Mouse (Mus musculus) cerebellum, adult 11 months (tissue): Measurements from ENCODE around the gene Hba-x.
"Not testable (repeated sequence)": the region's sequence is repeated elsewhere in the genome, so short reads cannot be mapped to it uniquely, and the experiment has no call there.

Experiments
- DNase-seq: peaks from one replicate; pipeline ENCODE4 v3.0.0; 2022

Gene Hba-x

DNA sequence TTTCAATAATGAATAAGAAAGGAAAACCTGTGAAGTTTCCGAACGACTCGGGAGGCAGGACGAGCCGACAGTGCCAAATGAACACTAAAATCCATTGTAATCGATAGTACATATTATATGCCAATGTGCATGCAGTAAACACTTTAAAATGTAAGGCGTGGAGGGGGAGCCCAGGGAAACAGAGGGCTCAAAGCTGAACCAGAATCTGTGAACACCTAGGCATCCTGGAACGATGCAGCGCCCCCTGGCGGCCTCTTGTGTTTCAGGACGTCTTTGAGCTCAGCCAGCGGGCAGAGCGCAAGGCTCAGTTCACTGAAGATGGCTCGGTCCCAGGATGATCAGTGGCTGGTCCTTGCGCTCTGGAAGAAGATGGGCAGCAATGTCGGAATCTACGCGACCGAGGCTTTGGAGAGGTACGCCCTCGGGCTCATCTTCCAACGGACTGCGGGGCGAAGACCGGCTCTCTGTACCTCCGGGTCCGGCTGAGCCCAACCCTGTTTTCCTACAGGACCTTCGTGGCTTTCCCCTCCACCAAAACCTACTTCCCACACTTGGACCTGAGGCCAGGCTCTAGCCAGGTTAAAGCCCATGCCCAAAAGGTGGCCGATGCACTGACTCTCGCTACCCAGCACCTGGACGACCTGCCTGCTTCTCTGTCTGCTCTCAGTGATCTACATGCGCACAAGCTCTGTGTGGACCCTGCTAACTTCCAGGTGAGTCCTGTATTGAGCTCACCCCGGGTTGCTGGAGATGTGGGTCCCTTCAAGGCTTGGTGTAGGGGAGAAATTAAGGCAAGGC, 10.7 kb downstream of the Hba-x start, which contains the start of gene Hbq1b:
Gene Hbq1b (plus strand): TSS at position 271 of the 798 bp plus-strand sequence.
- DNase-seq: peak; percentile 74

DNA sequence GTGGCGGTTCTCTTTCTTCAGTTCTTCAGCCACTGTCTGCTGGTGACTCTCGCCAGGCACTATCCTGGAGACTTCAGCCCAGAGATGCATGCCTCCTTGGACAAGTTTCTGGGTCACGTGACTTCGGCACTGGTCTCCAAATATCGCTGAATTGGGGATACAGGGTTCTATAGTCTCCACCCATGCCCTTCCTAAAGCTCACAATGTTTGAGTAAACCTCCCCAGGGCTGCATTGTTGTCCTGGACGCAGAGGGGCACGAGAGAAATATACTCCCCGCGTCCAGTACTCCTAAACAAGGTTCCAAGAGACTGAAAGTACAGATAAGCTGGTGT, 11.3 kb downstream of the Hba-x start:
- no peak for DNase-seq

DNA sequence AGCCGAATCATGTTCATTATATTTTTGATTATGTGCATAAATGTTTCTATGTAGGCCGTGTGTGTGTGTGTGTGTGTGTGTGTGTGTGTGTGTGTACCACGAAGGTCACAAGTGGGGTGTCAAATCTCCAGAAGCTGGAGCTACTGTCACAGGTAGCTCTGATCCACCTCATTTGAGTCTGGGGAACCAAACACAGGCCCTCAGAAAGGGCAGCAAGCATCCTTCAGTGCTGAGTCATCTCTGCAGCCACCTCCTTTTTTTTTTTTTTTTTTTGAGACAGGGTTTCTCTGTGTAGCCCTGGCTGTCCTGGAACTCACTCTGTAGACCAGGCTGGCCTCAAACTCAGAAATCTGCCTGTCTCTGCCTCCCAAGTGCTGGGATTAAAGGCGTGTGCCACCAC, 16.6 kb downstream of the Hba-x start:
- not testable (repeated sequence) for DNase-seq

DNA sequence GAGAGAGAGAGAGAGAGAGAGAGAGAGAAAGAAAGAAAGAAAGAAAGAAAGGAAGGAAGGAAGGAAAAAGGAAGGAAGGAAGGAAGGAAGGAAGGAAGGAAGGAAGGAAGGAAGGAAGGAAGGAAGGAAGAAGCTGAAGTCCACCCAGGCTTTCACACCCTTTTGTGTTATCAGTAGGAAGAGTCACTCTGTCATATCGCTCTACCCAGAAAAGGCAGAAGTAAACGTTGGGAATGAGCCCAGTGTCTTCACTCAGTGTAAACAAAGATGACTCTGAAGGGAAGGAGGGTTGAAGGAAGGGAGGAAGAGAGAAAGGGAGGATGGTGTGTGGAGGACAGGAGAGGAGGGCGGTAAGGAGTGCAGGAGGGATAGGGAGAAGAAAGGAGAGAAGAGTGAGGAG, 17.3 kb downstream of the Hba-x start:
- DNase-seq: not testable (repeated sequence)

DNA sequence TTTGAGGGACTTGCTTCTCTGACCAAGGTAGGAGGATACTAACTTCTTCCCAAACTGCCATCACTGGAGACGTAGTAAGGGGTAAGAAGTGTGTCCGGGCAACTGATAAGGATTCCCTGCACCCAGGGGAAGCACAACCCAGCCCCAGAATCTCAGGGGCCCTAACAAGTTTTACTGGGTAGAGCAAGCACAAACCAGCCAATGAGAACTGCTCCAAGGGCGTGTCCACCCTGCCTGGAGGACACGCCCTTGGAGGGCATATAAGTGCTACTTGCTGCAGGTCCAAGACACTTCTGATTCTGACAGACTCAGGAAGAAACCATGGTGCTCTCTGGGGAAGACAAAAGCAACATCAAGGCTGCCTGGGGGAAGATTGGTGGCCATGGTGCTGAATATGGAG, 20.0 kb downstream of the Hba-x start, which contains the start of gene Hba-a2:
Gene Hba-a2 (plus strand): TSS at position 287 of the 400 bp plus-strand sequence.
- DNase-seq: not testable (repeated sequence)

DNA sequence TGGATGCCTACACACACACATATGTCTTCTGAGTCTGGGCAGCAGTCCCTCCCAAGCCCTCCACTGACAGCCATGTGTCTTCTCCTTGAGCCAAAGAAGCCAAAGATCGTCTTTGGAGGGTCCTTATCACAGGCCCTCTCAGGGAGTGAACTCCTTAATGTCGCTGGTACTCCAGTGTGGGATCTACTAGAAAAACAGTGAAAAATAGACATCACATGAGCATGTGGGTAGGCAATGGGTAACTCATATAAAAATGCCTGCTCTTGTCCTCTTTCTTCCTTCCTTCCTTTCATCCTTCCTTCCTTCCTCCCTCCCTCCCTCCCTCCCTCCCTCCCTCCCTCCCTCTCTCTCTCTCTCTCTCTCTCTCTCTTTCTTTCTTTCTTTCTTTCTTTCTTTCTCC, 21.2 kb downstream of the Hba-x start:
- DNase-seq: not testable (repeated sequence)

DNA sequence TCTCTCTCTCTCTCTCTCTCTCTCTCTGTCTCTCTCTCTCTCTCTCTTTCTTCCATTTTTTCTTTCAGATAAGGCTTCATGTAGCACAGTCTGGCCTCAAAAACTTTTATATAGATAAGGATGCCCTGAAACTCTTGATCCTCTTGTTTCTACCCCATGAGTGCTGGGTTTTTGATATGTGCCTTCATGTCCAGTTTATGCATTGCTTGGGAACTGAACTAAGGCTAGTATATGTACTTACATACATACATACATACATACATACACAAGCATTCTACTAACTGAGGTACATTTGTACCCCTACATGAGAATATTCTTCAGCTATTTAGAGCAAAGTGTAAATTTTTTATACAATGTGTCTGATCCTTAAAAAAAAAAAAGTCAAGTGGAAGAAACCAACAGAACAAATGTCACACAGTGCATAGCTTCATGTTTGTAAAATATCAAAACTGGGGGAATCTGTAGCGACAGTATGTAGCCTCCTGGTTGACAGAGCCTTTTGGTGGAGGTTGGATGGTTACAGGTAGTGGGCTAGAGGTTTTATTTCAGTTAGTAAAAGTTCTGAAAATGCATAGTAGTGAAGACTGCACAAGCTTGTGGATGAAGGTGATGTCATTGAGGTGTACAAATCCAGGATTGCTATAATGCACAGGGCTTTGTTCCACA, 21.8 kb downstream of the Hba-x start:
- DNase-seq: no peak

DNA sequence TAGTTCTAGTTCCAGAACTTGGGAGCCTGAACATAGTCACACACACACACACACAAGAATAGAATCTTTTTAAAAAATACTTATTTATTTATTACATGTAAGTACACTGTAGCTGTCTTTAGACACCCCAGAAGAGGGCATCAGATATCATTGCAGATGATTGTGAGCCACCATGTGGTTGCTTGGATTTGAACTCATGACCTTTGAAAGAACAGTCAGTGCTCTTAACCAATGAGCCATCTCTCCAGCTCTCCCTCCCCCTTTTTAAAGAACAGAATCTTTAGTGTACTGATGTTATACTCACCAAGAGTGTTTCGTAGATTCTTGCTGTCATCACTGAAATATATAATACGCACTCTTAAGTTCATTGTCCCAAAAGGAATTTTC, 22.3 kb downstream of the Hba-x start:
- no peak for DNase-seq

DNA sequence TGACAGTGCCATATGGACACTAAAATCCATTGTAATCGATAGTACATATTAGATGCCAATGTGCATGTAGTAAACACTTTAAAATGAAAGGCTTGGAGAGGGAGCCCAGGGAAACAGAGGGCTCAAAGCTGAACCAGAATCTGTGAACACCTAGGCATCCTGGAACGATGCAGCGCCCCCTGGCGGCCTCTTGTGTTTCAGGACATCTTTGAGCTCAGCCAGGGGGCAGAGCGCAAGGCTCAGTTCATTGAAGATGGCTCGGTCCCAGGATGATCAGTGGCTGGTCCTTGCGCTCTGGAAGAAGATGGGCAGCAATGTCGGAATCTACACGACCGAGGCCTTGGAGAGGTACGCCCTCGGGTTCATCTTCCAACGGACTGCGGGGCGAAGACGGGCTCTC, 23.7 kb downstream of the Hba-x start, which contains the start of gene Hbq1a:
Gene Hbq1a (plus strand): TSS at position 205 of the 400 bp plus-strand sequence.
- DNase-seq: peak; percentile 54

DNA sequence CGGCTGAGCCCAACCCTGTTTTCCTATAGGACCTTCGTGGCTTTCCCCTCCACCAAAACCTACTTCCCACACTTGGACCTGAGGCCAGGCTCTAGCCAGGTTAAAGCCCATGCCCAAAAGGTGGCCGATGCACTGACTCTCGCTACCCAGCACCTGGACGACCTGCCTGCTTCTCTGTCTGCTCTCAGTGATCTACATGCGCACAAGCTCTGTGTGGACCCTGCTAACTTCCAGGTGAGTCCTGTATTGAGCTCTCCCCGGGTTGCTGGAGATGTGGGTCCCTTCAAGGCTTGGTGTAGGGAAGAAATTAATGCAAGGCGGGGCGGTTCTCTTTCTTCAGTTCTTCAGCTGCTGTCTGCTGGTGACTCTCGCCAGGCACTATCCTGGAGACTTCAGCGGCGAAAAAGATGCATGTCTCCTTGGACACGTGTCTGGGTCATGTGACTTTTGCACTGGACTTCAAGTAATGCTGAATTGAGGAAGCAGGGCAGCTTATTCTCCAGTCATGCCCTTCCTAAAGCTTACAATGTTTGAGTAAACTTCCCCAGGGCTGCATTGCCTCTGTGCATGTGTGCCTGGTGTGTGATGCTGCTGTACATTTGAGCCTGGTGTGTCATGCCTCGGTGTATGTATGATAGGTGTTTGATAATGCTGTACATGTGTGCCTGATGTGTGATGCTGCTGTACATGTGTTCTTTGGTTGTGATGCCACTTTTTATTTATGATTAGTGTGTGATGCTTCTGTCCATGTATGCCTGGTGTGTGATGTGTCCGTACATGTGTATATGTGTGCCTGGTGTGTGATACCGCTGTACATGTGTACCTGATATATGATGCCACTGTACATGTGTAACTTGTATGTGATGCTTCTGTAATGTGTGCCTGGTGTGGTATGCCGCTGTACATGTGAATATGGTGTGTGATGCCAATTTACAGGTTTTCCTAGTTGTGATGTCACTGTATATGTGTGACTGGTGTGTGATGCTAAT, 24.4 kb downstream of the Hba-x start:
- no peak for DNase-seq

DNA sequence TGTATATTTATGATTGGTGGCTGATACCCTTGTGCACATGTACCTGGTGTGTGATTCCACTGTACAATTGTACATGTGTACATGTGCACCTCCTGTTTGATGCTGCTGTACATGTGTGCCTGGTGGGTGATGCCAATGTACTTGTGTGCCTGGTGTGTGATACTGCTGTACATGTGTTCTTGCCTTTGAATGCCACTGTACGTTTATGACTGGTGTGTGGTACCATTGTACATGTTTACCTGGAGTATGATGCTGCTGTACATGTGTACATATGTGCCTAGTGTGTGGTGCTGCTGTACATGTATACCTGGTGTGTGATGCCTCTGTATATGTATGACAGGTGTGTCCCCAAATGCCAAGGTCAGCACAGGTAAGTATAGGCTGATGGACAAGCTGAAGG, 25.3 kb downstream of the Hba-x start:
- no peak for DNase-seq

DNA sequence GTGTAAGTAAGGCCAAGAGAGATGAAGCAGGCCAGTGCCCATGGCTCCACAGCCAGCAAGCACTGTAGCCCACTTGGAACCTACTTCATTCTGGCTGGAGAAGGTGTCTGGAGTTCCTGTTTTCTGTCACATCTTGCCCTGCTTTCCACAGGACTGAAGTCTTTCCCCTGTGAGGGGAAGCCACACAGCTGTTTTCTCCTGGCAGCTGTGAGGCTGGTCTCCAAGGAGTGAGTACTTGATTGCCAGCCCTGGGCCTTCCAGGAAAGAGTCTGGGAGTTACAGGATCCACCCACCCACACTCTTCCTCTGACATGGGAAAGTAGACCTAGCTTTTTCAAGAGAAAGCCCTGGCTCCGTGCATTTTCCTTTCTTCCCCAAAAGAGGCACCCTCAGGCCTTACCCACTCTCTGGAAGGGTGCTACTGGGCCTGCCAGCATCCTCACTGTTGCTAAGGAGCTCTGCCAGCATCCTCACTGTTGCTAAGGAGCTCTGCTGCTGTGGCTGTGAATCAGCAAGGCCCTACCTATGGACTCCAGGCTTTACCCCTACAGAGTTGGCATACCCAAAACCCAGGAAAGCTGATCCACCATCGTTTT, 26.7 kb downstream of the Hba-x start:
- DNase-seq: no peak

DNA sequence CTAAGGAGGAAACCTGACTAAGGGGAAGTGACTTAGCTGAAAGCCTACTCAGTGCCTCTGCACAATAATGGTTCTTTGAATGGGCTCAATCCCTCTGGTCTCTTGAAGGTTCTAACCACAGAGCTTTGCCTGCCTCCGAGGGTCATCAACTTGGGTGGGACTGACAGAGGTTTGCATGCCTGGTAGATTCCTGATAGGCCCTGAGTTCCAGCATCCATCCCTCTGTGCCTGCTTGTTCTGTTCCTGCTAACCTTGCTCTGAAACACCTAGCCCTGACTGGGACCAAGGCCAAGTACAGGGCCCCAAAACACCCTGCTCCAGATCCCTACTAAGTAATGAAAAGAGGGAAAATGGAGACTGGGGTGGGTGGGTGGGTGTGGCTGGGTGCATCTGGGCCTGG, 27.3 kb downstream of the Hba-x start:
- no peak for DNase-seq

DNA sequence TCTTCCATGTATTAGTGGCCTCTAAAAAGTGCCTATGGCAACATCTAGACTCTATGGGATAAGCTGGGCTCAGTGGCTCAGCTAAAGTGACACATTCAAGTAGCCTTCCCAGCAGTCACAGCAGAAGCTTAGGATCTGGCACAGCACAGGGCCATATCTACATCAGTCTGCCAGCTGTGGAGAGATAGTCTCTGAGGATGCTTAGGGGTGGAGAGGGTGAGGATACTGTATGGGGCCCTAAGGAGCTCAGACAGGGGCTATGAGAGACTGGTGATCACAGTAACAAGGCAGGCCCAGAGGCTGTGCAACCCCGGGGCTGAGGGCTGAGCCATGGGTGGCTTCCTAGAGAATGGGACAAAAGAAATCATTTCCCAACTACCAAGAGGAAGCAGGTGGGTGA, 30.8 kb downstream of the Hba-x start:
- DNase-seq: no peak

DNA sequence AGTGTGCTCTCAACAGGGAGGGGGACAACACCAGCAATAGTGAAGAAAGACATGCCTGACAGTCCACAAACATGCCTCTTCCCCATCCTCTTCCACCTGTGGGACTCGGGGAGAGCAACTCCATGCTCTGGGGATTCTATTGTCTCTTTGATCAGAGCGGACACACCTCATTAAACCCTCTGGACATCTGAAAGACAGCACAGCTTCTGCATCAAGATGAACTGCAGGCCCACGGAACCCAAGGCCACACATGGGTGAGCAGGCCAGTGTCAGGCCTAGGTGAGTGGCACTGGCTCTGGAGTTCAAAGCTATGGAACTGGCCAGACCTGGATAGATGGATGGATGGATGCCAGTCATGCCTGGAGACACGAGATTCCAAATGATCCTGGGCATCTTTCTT, 33.2 kb downstream of the Hba-x start:
- DNase-seq: no peak

DNA sequence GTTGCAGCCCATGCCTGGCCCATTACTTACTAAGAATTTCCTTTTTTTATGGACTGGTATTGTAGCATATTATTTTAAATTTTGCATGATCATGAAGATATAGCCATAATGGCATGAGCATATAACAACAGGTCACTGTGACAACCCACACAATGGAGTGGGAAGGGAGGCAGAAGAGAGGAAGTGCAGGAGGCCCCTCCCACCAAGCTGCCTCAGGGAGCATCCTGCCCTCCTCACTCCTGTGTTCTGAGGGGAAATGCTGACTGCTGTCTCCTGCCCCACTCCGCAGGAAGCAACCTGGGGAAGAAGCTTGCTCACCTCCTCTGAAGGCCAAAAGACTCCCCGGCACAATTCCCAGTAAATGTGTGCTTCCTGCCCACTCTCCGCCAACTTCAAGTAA, 33.7 kb downstream of the Hba-x start:
- no peak for DNase-seq

DNA sequence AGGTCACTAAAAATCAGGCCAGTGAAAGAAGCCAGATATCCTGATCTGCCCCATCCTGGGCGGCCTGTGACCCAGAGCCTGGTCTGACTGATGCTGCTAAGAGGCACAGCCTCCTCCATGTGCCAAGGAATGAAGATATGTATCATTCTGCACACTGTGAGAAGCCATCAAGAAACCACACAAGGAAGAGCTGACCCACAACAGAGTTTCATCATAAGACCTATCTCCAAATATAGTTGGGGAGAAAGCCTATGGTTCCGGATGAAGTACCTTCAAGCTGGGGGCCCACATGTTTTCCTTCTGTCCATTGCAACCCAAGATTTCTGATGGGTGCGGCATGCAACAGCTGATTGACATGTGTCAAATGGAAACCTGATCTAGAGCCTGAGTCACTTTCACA, 39.8 kb downstream of the Hba-x start:
- no peak for DNase-seq

DNA sequence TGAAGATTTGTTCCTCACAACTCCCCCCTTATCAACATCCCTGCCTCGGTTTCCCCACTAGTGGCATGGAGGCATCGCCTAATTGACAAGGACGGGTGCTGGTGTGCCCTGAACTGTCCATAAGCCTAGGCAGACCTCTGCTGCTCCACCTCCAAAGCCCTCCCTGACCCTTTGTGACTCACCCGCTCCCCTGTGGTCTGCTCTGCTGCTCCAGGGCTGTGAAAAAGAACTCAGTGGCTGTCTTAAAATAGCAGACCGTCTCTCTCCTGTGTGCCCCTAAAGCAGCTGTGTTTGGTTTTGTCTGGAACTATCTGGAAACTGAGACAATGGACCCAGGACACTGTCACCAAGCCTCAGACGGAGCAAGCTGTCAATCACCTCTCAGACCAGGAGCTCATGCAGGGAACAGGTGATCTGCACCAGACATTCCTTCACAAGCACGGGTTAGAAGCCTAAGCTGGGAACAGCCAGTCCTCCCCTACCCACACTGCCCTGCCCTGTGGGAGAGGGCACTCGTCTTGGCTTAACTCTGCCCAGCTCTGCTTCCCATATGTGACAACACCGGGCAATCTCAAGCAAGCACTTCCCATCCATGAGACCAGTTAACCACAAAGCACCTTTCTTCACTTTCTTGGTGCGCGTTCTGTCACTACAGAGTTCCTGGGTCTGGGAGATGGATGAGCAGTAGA, 44.5 kb downstream of the Hba-x start:
- DNase-seq: no peak

DNA sequence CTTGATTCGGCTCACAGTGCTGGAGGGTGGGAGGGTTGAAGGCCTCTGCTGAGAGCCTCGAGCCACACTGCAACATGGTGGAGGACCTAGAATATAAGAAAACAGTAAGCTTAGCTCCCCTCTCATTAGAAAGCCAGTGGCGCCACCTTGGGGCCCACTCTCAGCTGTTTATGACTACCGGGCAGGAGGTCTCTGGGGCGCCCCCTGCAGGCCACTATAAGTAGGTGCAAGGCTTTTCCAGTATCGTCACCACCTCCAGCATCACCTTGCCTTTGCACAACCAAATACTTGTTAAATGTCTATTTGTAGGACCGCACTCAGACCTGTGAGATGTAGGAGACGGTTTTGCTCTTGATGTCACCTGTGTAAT, 45.0 kb downstream of the Hba-x start:
- peak; percentile 21 for DNase-seq

DNA sequence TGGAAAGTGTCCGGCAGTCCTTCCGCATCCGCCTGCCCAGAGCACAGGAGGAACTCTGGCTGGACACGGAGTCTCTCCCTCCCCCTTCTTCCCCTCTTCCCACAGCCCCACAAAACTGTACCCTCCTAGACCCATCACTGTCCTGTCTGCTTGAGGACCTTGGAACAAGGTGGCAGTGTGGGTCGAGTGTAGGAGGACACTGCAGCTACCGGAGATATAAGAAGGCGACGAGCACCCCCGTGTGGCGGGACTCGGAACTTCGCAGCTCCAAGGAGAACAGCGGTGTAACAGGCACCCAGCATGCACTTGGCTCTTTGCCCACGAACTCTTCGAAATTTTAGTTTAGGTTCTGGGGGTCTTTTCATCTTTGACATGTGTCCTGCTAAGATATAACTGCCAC, 48.4 kb downstream of the Hba-x start:
- peak; percentile 73 for DNase-seq
